In genomic region chr9:41754434-41755002, GRCm38 (mm10) we compare ENCODE assay signal across 20 mouse cellular contexts.
DNase-seq lines count a peak whose midpoint lies in the region; ATAC-seq and TF ChIP-seq lines count a peak whose summit lies in the region.
"Had no signal": no experiment of that assay in that cellular context is flagged by ENCODE, and none has a peak within 500 bp of the region (broad histone marks: within the 10 kb centered on the region; RNA-seq: fewer than 3 reads in every experiment).

No protein-coding gene starts in this region.

- intact Hi-C loops in left cerebral cortex, postnatal 14 days (cut with DNase I), result no loop called here

- WGBS in forebrain, embryonic 15.5 days, result 50% methylated on average over 6 of the region's 6 CpGs
- 83% methylated on average over 6 of the region's 6 CpGs for WGBS in forebrain, embryonic 10.5 days
- WGBS in limb, embryonic 14.5 days, result 55% methylated on average over 6 of the region's 6 CpGs
- WGBS in limb, embryonic 10.5 days, result 78% methylated on average over 6 of the region's 6 CpGs
- WGBS in embryonic facial prominence, embryonic 14.5 days, result 52% methylated on average over 6 of the region's 6 CpGs

- no peak overlapping the region for H3K9ac ChIP-seq in forebrain, embryonic 15.5 days (replicated peaks)
- no peak overlapping the region for H3K9ac ChIP-seq in limb, embryonic 14.5 days (ENCODE audit: low read depth, low read length, severe bottlenecking)
- no peak overlapping the region for H3K9ac ChIP-seq in embryonic facial prominence, embryonic 14.5 days (ENCODE audit: low read depth, low read length)
- H3K9ac ChIP-seq: limb, embryonic 15.5 days; midbrain, embryonic 15.5 days had no signal

- H3K4me1 ChIP-seq in forebrain, embryonic 15.5 days, result peaks cover 12% of the 10 kb centered on the region
- H3K4me1 ChIP-seq in forebrain, embryonic 10.5 days, result no peaks in the 10 kb centered on the region
- H3K4me1 ChIP-seq in limb, embryonic 14.5 days (ENCODE audit: control insufficient read depth, insufficient read depth, low read length), result peaks cover 15% of the 10 kb centered on the region; the same call in 1 of the 2 replicates
- H3K4me1 ChIP-seq in limb, embryonic 10.5 days, result no peaks in the 10 kb centered on the region
- peaks cover 8% of the 10 kb centered on the region for H3K4me1 ChIP-seq in embryonic facial prominence, embryonic 14.5 days (ENCODE audit: control insufficient read depth, insufficient read depth, low read length)
- H3K4me1 ChIP-seq: midbrain, embryonic 15.5 days had no signal

- H3K36me3 ChIP-seq in forebrain, embryonic 15.5 days, result no peaks in the 10 kb centered on the region
- H3K36me3 ChIP-seq in forebrain, embryonic 10.5 days (replicated peaks), result no peaks in the 10 kb centered on the region
- no peaks in the 10 kb centered on the region for H3K36me3 ChIP-seq in limb, embryonic 14.5 days (ENCODE audit: control insufficient read depth, insufficient read depth, low read length)
- H3K36me3 ChIP-seq in limb, embryonic 10.5 days, result no peaks in the 10 kb centered on the region
- H3K36me3 ChIP-seq in embryonic facial prominence, embryonic 14.5 days (ENCODE audit: control insufficient read depth, insufficient read depth, low read length), result no peaks in the 10 kb centered on the region
- H3K36me3 ChIP-seq: limb, embryonic 15.5 days; midbrain, embryonic 15.5 days had no signal

- H3K9me3 ChIP-seq in forebrain, embryonic 15.5 days, result no peaks in the 10 kb centered on the region
- H3K9me3 ChIP-seq in forebrain, embryonic 10.5 days, result no peaks in the 10 kb centered on the region
- no peaks in the 10 kb centered on the region for H3K9me3 ChIP-seq in limb, embryonic 14.5 days (ENCODE audit: control insufficient read depth, low read length)
- H3K9me3 ChIP-seq in limb, embryonic 10.5 days (replicated peaks), result no peaks in the 10 kb centered on the region
- no peaks in the 10 kb centered on the region for H3K9me3 ChIP-seq in embryonic facial prominence, embryonic 14.5 days (ENCODE audit: control insufficient read depth, low read length)
- H3K9me3 ChIP-seq: limb, embryonic 15.5 days; midbrain, embryonic 15.5 days had no signal

- DNase-seq in forebrain, embryonic 10.5 days (ENCODE audit: extremely low spot score, low spot score), result no peak
- DNase-seq in limb, embryonic 14.5 days (ENCODE audit: low spot score), result peak; percentile 34
- no peak for DNase-seq in limb, embryonic 10.5 days (ENCODE audit: low spot score)
- peak; percentile 84 for DNase-seq in MN1 (ENCODE audit: low spot score)
- DNase-seq in embryonic facial prominence, embryonic 14.5 days (ENCODE audit: low spot score), result peak; percentile 70
- DNase-seq in kidney, postnatal 14 days, result no peak
- DNase-seq in left cerebral cortex, postnatal 14 days (ENCODE audit: low spot score in 2 of 2), result no peak
- DNase-seq: adrenal gland, postnatal 14 days; B cell, adult 2 months; cerebellum, adult 8-10 months; embryo, embryonic 11 days; gastrocnemius, postnatal 25 days; kidney, adult 18-20 months; kidney, postnatal 10 days; right cerebral cortex, postnatal 14 days had no signal

- H3K27me3 ChIP-seq in forebrain, embryonic 15.5 days, result no peaks in the 10 kb centered on the region
- H3K27me3 ChIP-seq in forebrain, embryonic 10.5 days (ENCODE audit: poor library complexity, severe bottlenecking), result no peaks in the 10 kb centered on the region
- H3K27me3 ChIP-seq in limb, embryonic 14.5 days (ENCODE audit: control insufficient read depth, insufficient read depth, low read length), result no peaks in the 10 kb centered on the region
- no peaks in the 10 kb centered on the region for H3K27me3 ChIP-seq in limb, embryonic 10.5 days (ENCODE audit: low read depth, poor library complexity, severe bottlenecking)
- no peaks in the 10 kb centered on the region for H3K27me3 ChIP-seq in embryonic facial prominence, embryonic 14.5 days (replicated peaks; ENCODE audit: control insufficient read depth, insufficient read depth, low read length)
- H3K27me3 ChIP-seq: limb, embryonic 15.5 days; midbrain, embryonic 15.5 days had no signal

- H3K27ac ChIP-seq in forebrain, embryonic 15.5 days (replicated peaks), result peak overlapping the region; percentile 39
- no peak overlapping the region for H3K27ac ChIP-seq in forebrain, embryonic 10.5 days
- H3K27ac ChIP-seq in limb, embryonic 14.5 days (replicated peaks; ENCODE audit: low read depth, low read length), result no peak overlapping the region
- H3K27ac ChIP-seq in limb, embryonic 10.5 days, result no peak overlapping the region
- H3K27ac ChIP-seq in embryonic facial prominence, embryonic 14.5 days (replicated peaks; ENCODE audit: low read depth, low read length), result no peak overlapping the region
- H3K27ac ChIP-seq: limb, embryonic 15.5 days; midbrain, embryonic 15.5 days; stomach, postnatal 0 days had no signal

- no peak for TF ChIP-seq POLR2A in limb, embryonic 14.5 days (IDR thresholded peaks at IDR 0.05; ENCODE audit: borderline replicate concordance, extremely low read depth, insufficient read depth, insufficient read length)

- H3K4me3 ChIP-seq in forebrain, embryonic 15.5 days, result no peak overlapping the region
- no peak overlapping the region for H3K4me3 ChIP-seq in forebrain, embryonic 10.5 days
- H3K4me3 ChIP-seq in limb, embryonic 14.5 days (replicated peaks; ENCODE audit: low read length), result no peak overlapping the region
- no peak overlapping the region for H3K4me3 ChIP-seq in limb, embryonic 10.5 days
- H3K4me3 ChIP-seq in embryonic facial prominence, embryonic 14.5 days (ENCODE audit: low read depth, low read length), result no peak overlapping the region
- H3K4me3 ChIP-seq: limb, embryonic 15.5 days; midbrain, embryonic 15.5 days had no signal

- H3K4me2 ChIP-seq in forebrain, embryonic 15.5 days (replicated peaks), result no peak overlapping the region
- H3K4me2 ChIP-seq in limb, embryonic 14.5 days (replicated peaks; ENCODE audit: low read depth, low read length, severe bottlenecking), result no peak overlapping the region
- no peak overlapping the region for H3K4me2 ChIP-seq in embryonic facial prominence, embryonic 14.5 days (ENCODE audit: low read depth, low read length)
- H3K4me2 ChIP-seq: heart, embryonic 11.5 days; limb, embryonic 15.5 days; midbrain, embryonic 15.5 days had no signal

- ATAC-seq in forebrain, embryonic 15.5 days (replicated peaks), result peak; percentile 66
- no peak for ATAC-seq in limb, embryonic 14.5 days (ENCODE audit: low FRiP score, low read depth)
- ATAC-seq in embryonic facial prominence, embryonic 14.5 days (ENCODE audit: low read depth), result peak; percentile 41; the same call in 1 of the 2 replicates
- ATAC-seq: midbrain, embryonic 15.5 days had no signal

Comparison
In these comparisons a context has a peak if more than half of its experiments do, and no peak if none do; other contexts are left out.
1. DNase-seq: peak in limb, embryonic 14.5 days (single experiment), MN1 (single experiment) and embryonic facial prominence, embryonic 14.5 days (single experiment); none in forebrain, embryonic 10.5 days (single experiment), limb, embryonic 10.5 days (single experiment), kidney, postnatal 14 days (single experiment) and left cerebral cortex, postnatal 14 days (0 of 2).